Mouse (Mus musculus): Measurements from ENCODE around the gene Vps45.

GRCm38 (mm10) chr3:96081650-96082049 lies 23.4 kb upstream of the Vps45 start:
- no peak for TF ChIP-seq CTCF (conservative IDR thresholded peaks at IDR 0.05; ENCODE audit: low read length)
- TF ChIP-seq NANOG (IDR thresholded peaks at IDR 0.05; ENCODE audit: borderline replicate concordance, low read length), result no peak
- TF ChIP-seq POU5F1 (IDR thresholded peaks at IDR 0.05; ENCODE audit: borderline replicate concordance, low read length), result no peak

Data from E14TG2a.4 (cell line).